Mouse (Mus musculus) cerebral cortex, adult 2 months (tissue): ENCODE data around the gene Fam184a.

Experiments
- WGBS: fragments of 180-500 bp; shearing (Covaris S2); methylation state at CpG from one replicate; pipeline ENCODE4 v1.1.7; 2018; 5-methylcytosine and 5-hydroxymethylcytosine counted together

Gene Fam184a

GRCm38 (mm10) chr10:53595744-53596676, 154.9 kb downstream of the Fam184a start:
- 4% methylated on average over 26 of the region's 27 CpGs for WGBS

- WGBS = 57% methylated on average over 3 of the region's 3 CpGs
Observed at GRCm38 (mm10) chr10:53585777-53586176, 165.1 kb downstream of the Fam184a start.
